Mouse (Mus musculus): ENCODE data around the gene Zfp110.

GRCm38 (mm10) chr7:12797971-12798370 lies 36.6 kb upstream of the Zfp110 start:
- no peak for TF ChIP-seq POLR2A (IDR thresholded peaks at IDR 0.05; ENCODE audit: borderline replicate concordance, insufficient read depth, low read length)
- no peak for TF ChIP-seq CTCF (IDR thresholded peaks at IDR 0.05; ENCODE audit: borderline replicate concordance, insufficient read depth, low read depth, low read length)
